Mouse (Mus musculus): ENCODE measurements around the gene Arid1b. TPM values are rescaled to one million over a fixed set of nuclear protein-coding genes. Genes with fewer than 3 reads are reported as not detected.

Arid1b gene
- polyA plus RNA-seq, 1 experiment from 2014 or later, result 5.8 TPM

DNA sequence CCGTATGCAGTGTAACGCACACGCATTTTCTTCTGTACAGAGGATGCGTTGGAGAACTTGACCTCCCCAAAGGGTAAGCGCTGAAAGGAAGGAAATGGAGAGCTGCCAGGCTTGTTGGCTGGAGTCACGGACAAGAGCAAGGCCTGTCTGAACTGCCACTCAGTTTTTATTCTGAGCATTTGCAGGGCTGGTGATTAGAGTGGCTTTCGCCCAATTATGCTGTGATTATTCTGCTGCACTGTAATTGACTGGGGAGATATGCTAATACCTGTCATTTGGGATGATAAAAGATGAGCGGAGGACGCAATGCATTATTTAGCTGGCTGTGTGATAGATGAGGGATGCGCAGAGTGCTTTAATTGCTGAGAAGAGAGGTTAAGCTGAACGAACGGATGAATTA lies 218.0 kb downstream of the Arid1b start:
- H3K9ac ChIP-seq (ENCODE audit: low read depth, low read length), result no peak overlapping the region
- H3K4me3 ChIP-seq (ENCODE audit: low read length), result no peak overlapping the region
- H3K36me3 ChIP-seq (ENCODE audit: control insufficient read depth, insufficient read depth, low read length), result no peaks in the 10 kb centered on the region
- no peak for ATAC-seq
- H3K4me2 ChIP-seq (ENCODE audit: low read depth, low read length), result no peak overlapping the region
- H3K4me1 ChIP-seq (ENCODE audit: control insufficient read depth, insufficient read depth, low read length), result peaks cover 31% of the 10 kb centered on the region
- H3K9me3 ChIP-seq (ENCODE audit: control insufficient read depth, low read length), result no peaks in the 10 kb centered on the region
- 51% methylated on average over 12 of the region's 12 CpGs for WGBS
- no peak overlapping the region for H3K27ac ChIP-seq (ENCODE audit: low read length)
- H3K27me3 ChIP-seq (replicated peaks; ENCODE audit: control insufficient read depth, insufficient read depth, low read length), result no peaks in the 10 kb centered on the region

DNA sequence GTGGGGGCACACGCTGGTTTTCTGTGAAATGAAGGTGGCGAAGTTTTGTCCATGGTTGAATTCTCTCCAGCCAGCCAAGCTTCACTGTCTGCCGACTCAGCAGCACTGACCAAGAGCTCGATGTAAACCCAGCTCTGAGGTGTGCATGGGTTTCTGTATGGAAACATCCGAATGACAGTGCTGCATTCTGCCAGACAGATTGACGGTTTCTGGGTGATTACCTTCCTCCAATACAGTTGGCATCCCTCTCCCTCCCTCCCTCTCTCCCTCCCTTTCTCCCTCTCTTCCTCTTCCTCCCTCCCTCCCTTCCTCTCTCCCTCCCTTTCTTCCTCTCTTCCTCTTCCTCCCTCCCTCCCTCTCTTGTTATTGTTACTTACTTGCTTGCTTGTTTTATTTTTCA lies 219.3 kb downstream of the Arid1b start:
- H3K4me2 ChIP-seq (ENCODE audit: low read depth, low read length), result no peak overlapping the region
- no peaks in the 10 kb centered on the region for H3K36me3 ChIP-seq (ENCODE audit: control insufficient read depth, insufficient read depth, low read length)
- no peak overlapping the region for H3K4me3 ChIP-seq (ENCODE audit: low read length)
- H3K9ac ChIP-seq (ENCODE audit: low read depth, low read length), result no peak overlapping the region
- 54% methylated on average over 6 of the region's 6 CpGs for WGBS
- peaks cover 39% of the 10 kb centered on the region for H3K4me1 ChIP-seq (ENCODE audit: control insufficient read depth, insufficient read depth, low read length)
- H3K27ac ChIP-seq (ENCODE audit: low read length), result no peak overlapping the region
- H3K27me3 ChIP-seq (replicated peaks; ENCODE audit: control insufficient read depth, insufficient read depth, low read length), result no peaks in the 10 kb centered on the region
- H3K9me3 ChIP-seq (ENCODE audit: control insufficient read depth, low read length), result no peaks in the 10 kb centered on the region
- ATAC-seq, result no peak

DNA sequence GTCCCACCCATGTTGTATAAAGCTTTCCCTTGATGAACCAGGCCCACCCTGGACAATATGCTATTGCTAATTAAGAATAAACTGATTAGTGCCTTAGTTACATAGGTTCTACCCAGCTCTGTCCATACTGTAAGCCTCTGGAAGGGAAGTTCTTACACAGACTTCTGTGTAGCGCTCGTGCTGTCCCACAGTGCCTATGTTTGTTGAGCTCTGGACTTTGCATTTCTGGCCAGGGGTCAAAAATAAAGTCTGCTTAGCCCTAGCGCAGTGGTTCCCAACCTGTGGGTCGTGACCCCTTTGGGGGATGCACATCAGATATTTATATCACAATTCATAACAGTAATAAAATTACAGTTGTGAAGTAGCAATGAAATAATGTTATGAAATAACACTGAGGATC lies 221.2 kb downstream of the Arid1b start:
- ATAC-seq, result no peak

DNA sequence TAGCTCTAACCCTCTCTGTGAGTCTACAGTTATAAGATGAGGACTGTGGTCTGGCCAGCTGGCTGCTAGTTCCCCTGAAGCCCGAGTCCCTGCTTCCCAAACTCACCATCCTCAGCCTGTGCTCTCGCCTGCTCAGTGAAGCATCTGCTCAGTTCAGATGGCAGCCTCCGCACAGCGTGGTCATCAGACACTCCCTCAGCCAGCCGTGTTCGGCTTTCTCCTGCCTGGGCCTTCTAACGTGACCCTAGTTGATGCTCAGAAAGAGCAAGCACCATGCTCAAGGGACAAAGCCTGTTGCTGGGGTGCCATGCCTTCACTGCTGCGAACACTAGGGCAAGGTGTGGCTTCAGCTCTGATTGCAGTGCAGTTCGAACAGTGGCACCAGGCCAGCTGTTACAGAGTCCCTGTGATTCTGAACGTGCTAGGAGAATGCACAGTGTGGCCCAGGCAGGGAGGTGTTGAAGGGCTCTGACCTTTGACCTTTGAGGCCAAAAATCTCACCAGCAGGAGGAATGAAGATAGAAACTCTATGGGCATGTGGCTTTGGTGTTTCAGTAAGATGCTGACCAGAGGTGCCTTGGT lies 222.9 kb downstream of the Arid1b start:
- Histone ChIP-seq H3K27ac (ENCODE audit: low read length) (peak overlapping the region; percentile 34; the same call in 1 of the 2 replicates), H3K4me1 (ENCODE audit: control insufficient read depth, insufficient read depth, low read length) (peaks cover 42% of the 10 kb centered on the region), H3K27me3 (replicated peaks; ENCODE audit: control insufficient read depth, insufficient read depth, low read length) (no peaks in the 10 kb centered on the region), H3K9me3 (ENCODE audit: control insufficient read depth, low read length) (no peaks in the 10 kb centered on the region), H3K36me3 (ENCODE audit: control insufficient read depth, insufficient read depth, low read length) (no peaks in the 10 kb centered on the region), H3K4me3 (ENCODE audit: low read length) (no peak overlapping the region), H3K4me2 (ENCODE audit: low read depth, low read length) (no peak overlapping the region), H3K9ac (ENCODE audit: low read depth, low read length) (no peak overlapping the region)
- WGBS, result 53% methylated on average over 10 of the region's 10 CpGs
- peak; percentile 82 for ATAC-seq

More for the DNA sequence above, 221.2 kb downstream of the Arid1b start:
- Histone ChIP-seq H3K27me3 (replicated peaks; ENCODE audit: control insufficient read depth, insufficient read depth, low read length) (no peaks in the 10 kb centered on the region), H3K4me3 (ENCODE audit: low read length) (no peak overlapping the region), H3K9me3 (ENCODE audit: control insufficient read depth, low read length) (no peaks in the 10 kb centered on the region), H3K36me3 (ENCODE audit: control insufficient read depth, insufficient read depth, low read length) (no peaks in the 10 kb centered on the region), H3K4me2 (ENCODE audit: low read depth, low read length) (no peak overlapping the region), H3K9ac (ENCODE audit: low read depth, low read length) (no peak overlapping the region), H3K27ac (ENCODE audit: low read length) (no peak overlapping the region), H3K4me1 (ENCODE audit: control insufficient read depth, insufficient read depth, low read length) (peaks cover 38% of the 10 kb centered on the region)
- WGBS, result 87% methylated on average over 4 of the region's 4 CpGs

DNA sequence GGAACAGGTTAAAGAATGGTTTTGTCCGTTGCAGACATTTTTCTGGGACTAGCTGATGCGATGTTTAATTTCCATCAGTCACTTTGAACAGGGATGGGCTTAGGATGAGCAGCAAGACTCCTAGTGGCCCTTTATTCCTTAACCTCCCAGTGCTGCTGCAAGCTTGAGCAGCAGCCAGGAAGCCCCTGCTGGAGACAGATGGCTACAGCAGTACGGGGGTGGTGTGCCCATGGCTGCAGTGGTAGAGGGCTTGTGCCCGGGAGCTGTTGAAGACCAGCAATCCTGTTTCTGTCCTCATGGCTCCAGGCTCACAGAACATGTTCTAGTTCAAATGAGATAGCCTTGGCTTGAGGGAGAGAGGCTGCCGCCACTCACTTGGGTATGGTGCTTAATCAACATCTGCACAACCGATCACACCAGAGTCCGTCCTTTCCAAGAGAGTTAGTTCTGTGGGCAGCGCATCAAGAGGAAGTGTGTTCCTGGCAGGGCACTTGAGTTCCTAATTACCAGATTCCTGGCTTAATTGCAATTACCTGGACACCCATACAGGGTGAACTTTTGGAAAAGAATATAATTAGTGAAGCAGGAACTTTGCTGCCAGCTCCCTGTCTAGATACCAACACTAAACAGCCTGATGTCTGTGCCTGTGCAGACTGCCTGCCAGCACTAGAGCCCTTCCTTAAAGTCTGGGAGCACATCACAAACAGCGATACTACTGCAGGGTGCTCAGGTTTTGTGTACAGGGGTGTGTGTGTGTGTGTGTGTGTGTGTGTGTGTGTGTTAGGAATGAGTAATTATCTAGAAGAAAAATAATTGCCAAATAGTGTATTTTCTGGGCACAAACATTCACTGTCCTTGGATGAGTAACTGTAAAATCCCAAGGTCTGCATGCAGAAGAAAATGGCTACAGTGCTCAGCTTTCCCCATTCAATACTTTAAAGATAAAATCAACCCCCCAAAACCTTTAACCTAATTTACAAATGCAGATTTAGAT lies 224.0 kb downstream of the Arid1b start:
- Histone ChIP-seq H3K36me3 (ENCODE audit: control insufficient read depth, insufficient read depth, low read length) (no peaks in the 10 kb centered on the region), H3K27me3 (replicated peaks; ENCODE audit: control insufficient read depth, insufficient read depth, low read length) (no peaks in the 10 kb centered on the region), H3K4me1 (ENCODE audit: control insufficient read depth, insufficient read depth, low read length) (peaks cover 38% of the 10 kb centered on the region), H3K9ac (ENCODE audit: low read depth, low read length) (no peak overlapping the region), H3K9me3 (ENCODE audit: control insufficient read depth, low read length) (no peaks in the 10 kb centered on the region), H3K4me3 (ENCODE audit: low read length) (no peak overlapping the region), H3K4me2 (ENCODE audit: low read depth, low read length) (no peak overlapping the region), H3K27ac (ENCODE audit: low read length) (no peak overlapping the region)
- no peak for ATAC-seq
- WGBS, result 76% methylated on average over 9 of the region's 9 CpGs

DNA sequence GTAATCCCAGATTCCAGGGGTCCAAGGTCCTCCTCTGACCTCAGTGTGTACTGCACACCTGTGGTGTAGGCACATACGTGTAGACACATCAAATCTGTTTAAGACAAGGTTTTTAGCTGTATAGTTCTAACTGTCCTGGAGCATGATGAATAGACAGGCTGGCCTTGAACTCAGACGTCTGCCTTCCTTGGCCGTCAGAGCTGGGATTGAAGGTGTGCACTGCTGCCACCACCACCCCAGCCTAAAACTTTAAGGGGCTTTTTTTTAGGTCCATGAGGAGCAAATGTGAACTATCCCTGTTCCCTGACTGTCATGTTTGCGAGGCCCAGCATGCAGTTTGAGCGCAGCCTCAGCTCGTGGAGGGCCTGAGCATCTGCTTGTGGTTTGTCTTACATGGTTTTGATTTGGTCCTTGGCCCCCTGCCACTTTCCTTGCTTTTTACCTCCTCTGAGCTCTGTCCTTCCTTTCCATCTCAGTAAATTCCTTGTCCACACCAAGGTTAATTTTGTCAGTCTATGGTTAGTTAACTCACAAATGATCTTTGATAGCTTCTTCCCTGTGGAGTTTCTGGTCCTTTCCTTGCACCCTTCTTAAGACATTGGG lies 224.9 kb downstream of the Arid1b start:
- peaks cover 38% of the 10 kb centered on the region for H3K4me1 ChIP-seq (ENCODE audit: control insufficient read depth, insufficient read depth, low read length)
- WGBS, result 60% methylated on average over 6 of the region's 6 CpGs

DNA sequence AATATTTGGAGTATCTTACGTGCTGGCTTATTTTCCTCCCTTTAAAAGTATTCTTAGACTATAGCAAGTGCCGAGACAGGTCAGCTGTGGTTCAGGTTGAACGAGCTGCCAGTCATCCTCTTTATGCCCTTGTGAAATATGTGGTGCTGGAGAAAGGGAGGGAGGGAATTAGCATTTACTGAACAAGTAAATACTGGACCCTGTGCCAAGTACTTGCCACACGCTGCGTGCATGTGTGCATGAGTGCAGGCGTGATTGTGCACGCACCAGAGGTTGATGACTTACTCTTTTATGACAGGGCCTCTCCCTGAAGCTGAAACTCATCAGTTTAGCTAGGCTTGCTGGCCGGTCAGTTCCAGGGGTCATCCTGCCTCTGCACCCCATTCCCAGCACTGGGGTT lies 226.9 kb downstream of the Arid1b start:
- Histone ChIP-seq H3K4me2 (ENCODE audit: low read depth, low read length) (no peak overlapping the region), H3K4me3 (ENCODE audit: low read length) (no peak overlapping the region), H3K36me3 (ENCODE audit: control insufficient read depth, insufficient read depth, low read length) (no peaks in the 10 kb centered on the region), H3K27ac (ENCODE audit: low read length) (peak overlapping the region; percentile 53), H3K27me3 (replicated peaks; ENCODE audit: control insufficient read depth, insufficient read depth, low read length) (no peaks in the 10 kb centered on the region), H3K9ac (ENCODE audit: low read depth, low read length) (no peak overlapping the region; the same call in 1 of the 2 replicates), H3K4me1 (ENCODE audit: control insufficient read depth, insufficient read depth, low read length) (peaks cover 34% of the 10 kb centered on the region), H3K9me3 (ENCODE audit: control insufficient read depth, low read length) (no peaks in the 10 kb centered on the region)
- 32% methylated on average over 8 of the region's 8 CpGs for WGBS
- ATAC-seq, result peak; percentile 65

More for the DNA sequence above, 224.9 kb downstream of the Arid1b start:
- H3K4me3 ChIP-seq (ENCODE audit: low read length), result no peak overlapping the region
- no peak overlapping the region for H3K9ac ChIP-seq (ENCODE audit: low read depth, low read length)
- H3K9me3 ChIP-seq (ENCODE audit: control insufficient read depth, low read length), result no peaks in the 10 kb centered on the region
- no peaks in the 10 kb centered on the region for H3K27me3 ChIP-seq (replicated peaks; ENCODE audit: control insufficient read depth, insufficient read depth, low read length)
- H3K4me2 ChIP-seq (ENCODE audit: low read depth, low read length), result no peak overlapping the region
- H3K36me3 ChIP-seq (ENCODE audit: control insufficient read depth, insufficient read depth, low read length), result no peaks in the 10 kb centered on the region
- ATAC-seq, result no peak
- H3K27ac ChIP-seq (ENCODE audit: low read length), result no peak overlapping the region

DNA sequence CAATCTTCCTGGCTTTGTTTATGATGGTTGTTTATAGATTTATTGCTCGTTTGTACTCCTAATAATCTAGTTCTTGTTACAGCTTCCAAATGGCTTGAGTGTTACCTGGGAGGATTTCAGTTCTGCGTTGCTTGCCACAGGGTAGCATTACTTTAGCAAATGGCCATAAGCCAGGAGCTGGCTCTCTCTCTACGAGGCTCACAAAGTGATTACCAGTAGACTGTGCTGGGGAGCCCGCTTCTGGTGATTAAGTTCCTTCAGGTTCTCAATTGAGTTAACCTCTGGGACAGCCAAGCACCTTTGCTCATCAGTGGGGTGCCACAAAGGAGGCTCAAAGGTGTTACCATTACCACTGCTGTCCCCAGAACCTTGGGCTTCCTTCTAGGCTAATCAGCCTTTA lies 227.4 kb downstream of the Arid1b start:
- 57% methylated on average over 4 of the region's 4 CpGs for WGBS
- Histone ChIP-seq H3K4me1 (ENCODE audit: control insufficient read depth, insufficient read depth, low read length) (peaks cover 39% of the 10 kb centered on the region), H3K27me3 (replicated peaks; ENCODE audit: control insufficient read depth, insufficient read depth, low read length) (no peaks in the 10 kb centered on the region), H3K9me3 (ENCODE audit: control insufficient read depth, low read length) (no peaks in the 10 kb centered on the region), H3K36me3 (ENCODE audit: control insufficient read depth, insufficient read depth, low read length) (no peaks in the 10 kb centered on the region), H3K9ac (ENCODE audit: low read depth, low read length) (no peak overlapping the region), H3K27ac (ENCODE audit: low read length) (0 out of 2 replicates have a peak overlapping the region, but pooled peaks have one; percentile 34), H3K4me2 (ENCODE audit: low read depth, low read length) (no peak overlapping the region), H3K4me3 (ENCODE audit: low read length) (no peak overlapping the region)
- 0 out of 2 replicates have a peak, but pooled peaks have one; percentile 10 for ATAC-seq

DNA sequence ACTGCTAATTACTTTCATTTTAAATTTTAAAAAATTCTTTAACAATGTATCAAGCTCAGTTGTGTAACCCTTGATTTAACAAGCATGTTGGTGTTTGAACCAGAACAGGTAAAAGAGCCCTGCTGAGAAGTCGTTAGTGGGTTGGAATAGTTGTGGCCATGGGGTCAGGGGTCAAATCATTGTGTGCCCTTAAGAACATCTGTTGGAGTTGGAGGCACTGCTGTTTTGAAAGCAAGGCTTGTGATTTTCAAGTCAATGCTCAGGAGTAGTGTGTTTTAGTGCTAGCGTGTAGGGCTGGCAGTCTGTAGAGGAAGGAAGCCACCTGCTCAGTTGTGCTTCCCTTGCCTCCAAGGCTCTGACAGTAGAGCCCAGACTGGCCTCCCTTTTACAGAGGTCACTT lies 228.7 kb downstream of the Arid1b start:
- ATAC-seq, result no peak
- no peak overlapping the region for H3K4me2 ChIP-seq (ENCODE audit: low read depth, low read length)
- no peak overlapping the region for H3K9ac ChIP-seq (ENCODE audit: low read depth, low read length)
- 40% methylated on average over 2 of the region's 2 CpGs for WGBS
- H3K36me3 ChIP-seq (ENCODE audit: control insufficient read depth, insufficient read depth, low read length), result no peaks in the 10 kb centered on the region
- H3K4me1 ChIP-seq (ENCODE audit: control insufficient read depth, insufficient read depth, low read length), result peaks cover 38% of the 10 kb centered on the region
- H3K9me3 ChIP-seq (ENCODE audit: control insufficient read depth, low read length), result no peaks in the 10 kb centered on the region
- H3K27ac ChIP-seq (ENCODE audit: low read length), result no peak overlapping the region
- H3K4me3 ChIP-seq (ENCODE audit: low read length), result no peak overlapping the region
- no peaks in the 10 kb centered on the region for H3K27me3 ChIP-seq (replicated peaks; ENCODE audit: control insufficient read depth, insufficient read depth, low read length)

Data from intestine, embryonic 16.5 days (tissue).